Mouse (Mus musculus): ENCODE measurements around the gene Phip.

DNA sequence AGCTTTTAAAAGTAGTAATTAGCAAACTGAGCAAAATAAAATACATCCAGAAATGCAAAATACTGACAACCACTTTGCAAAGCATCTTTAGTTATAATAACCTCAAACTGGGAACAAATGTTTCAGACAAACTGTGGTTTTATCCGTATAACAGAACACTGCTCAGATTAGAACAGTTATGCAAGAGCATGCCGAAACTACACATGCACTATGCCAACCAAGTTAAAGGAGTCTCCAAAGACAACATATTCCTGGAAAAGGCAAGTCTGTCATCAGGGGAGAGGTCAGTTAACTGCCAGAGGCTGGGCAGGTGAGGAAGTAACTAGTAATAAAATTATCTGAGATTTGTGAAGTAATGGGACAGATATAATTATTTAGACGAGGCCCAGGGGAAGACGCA is 132.6 kb downstream of the Phip start:
- no peak for TF ChIP-seq POLR2A (IDR thresholded peaks at IDR 0.05; ENCODE audit: control insufficient read depth in 1 of 2, insufficient read depth in 1 of 2, low read depth in 1 of 2, low read length in 2 of 2, poor library complexity in 1 of 2)
- no peak for TF ChIP-seq TCF12 (IDR thresholded peaks at IDR 0.05; ENCODE audit: low read depth, low read length)
- no peak for TF ChIP-seq CTCF (IDR thresholded peaks at IDR 0.05 in 2 of 3, conservative IDR thresholded peaks at IDR 0.05 in 1 of 3; ENCODE audit: control insufficient read depth in 1 of 3, insufficient read depth in 1 of 3, low read depth in 2 of 3, low read length in 3 of 3, poor library complexity in 1 of 3, severe bottlenecking in 1 of 3)
- no peak for TF ChIP-seq NELFE (IDR thresholded peaks at IDR 0.05; ENCODE audit: low read depth, low read length)
- TF ChIP-seq KAT2A (conservative IDR thresholded peaks at IDR 0.05; ENCODE audit: low read depth, low read length), result no peak
- no peak for TF ChIP-seq POLR2AphosphoS2 (IDR thresholded peaks at IDR 0.05; ENCODE audit: low read length)
- TF ChIP-seq MYC (IDR thresholded peaks at IDR 0.05; ENCODE audit: low read depth, low read length), result no peak
- TF ChIP-seq HCFC1 (IDR thresholded peaks at IDR 0.05; ENCODE audit: low read depth, low read length), result no peak
